ENCODE assay signal across 8 mouse cellular contexts in genomic region chr9:69458982-69459381, GRCm38 (mm10). TPM values are rescaled to one million over a fixed set of nuclear protein-coding genes. Genes with fewer than 3 reads are reported as not detected.
DNase-seq lines count a peak whose midpoint lies in the region; ATAC-seq and TF ChIP-seq lines count a peak whose summit lies in the region.

No protein-coding gene starts in this region.

- H3K27me3 ChIP-seq in liver, postnatal 0 days (ENCODE audit: insufficient read depth, low read length), result no peaks in the 10 kb centered on the region
- H3K27me3 ChIP-seq in midbrain, postnatal 0 days (ENCODE audit: insufficient read depth, low read length), result peaks cover 7% of the 10 kb centered on the region; the same call in 1 of the 2 replicates

- H3K4me3 ChIP-seq in liver, postnatal 0 days (ENCODE audit: low read depth, low read length), result no peak overlapping the region
- peak overlapping the region; percentile 30; the same call in 1 of the 2 replicates for H3K4me3 ChIP-seq in gastrocnemius, adult 2 months
- H3K4me3 ChIP-seq in midbrain, postnatal 0 days (ENCODE audit: low read depth, low read length), result no peak overlapping the region

- no peak overlapping the region for H3K4me2 ChIP-seq in liver, postnatal 0 days (ENCODE audit: low read depth, low read length)
- H3K4me2 ChIP-seq in midbrain, postnatal 0 days (ENCODE audit: low read depth, low read length, poor library complexity, severe bottlenecking), result no peak overlapping the region

- 33% methylated on average over 2 of the region's 2 CpGs for WGBS in liver, postnatal 0 days (ENCODE audit: insufficient replicate concordance)
- WGBS in midbrain, postnatal 0 days, result 74% methylated on average over 2 of the region's 2 CpGs

- ATAC-seq in liver, postnatal 0 days, result peak; percentile 6; the same call in 1 of the 2 replicates
- ATAC-seq in erythroblast, adult 5-6 weeks (replicated peaks; ENCODE audit: low FRiP score, poor library complexity, severe bottlenecking), result no peak
- ATAC-seq in midbrain, postnatal 0 days (ENCODE audit: low FRiP score), result no peak

- peaks cover 49% of the 10 kb centered on the region for H3K4me1 ChIP-seq in liver, postnatal 0 days (ENCODE audit: insufficient read depth)
- 0 out of 2 replicates have a peak, but pooled peaks cover 4% of the 10 kb centered on the region for H3K4me1 ChIP-seq in midbrain, postnatal 0 days (ENCODE audit: insufficient read depth, low read length)

- no peak overlapping the region for H3K9ac ChIP-seq in liver, postnatal 0 days (replicated peaks)
- H3K9ac ChIP-seq in midbrain, postnatal 0 days (replicated peaks; ENCODE audit: low read length, poor library complexity, severe bottlenecking), result no peak overlapping the region

- no peaks in the 10 kb centered on the region for H3K9me3 ChIP-seq in liver, postnatal 0 days (ENCODE audit: low read length)
- H3K9me3 ChIP-seq in midbrain, postnatal 0 days (ENCODE audit: low read length), result no peaks in the 10 kb centered on the region

- no peak for DNase-seq in liver, postnatal 0 days
- DNase-seq in liver, result no peak
- peak; percentile 85 for DNase-seq in gastrocnemius, adult 2 months
- peak; percentile 66 for DNase-seq in kidney, adult 11 months
- peak; percentile 91 for DNase-seq in lung, postnatal 25 days (ENCODE audit: low spot score)
- no peak for DNase-seq in frontal cortex, postnatal 10 days (ENCODE audit: low spot score in 2 of 2)
- DNase-seq in midbrain, postnatal 0 days (ENCODE audit: low spot score), result no peak

- peak overlapping the region; percentile 81 for H3K27ac ChIP-seq in liver, postnatal 0 days (ENCODE audit: low read depth)
- H3K27ac ChIP-seq in gastrocnemius, adult 2 months, result peak overlapping the region; percentile 94
- H3K27ac ChIP-seq in midbrain, postnatal 0 days (ENCODE audit: low read depth, low read length), result no peak overlapping the region

- TF ChIP-seq CTCF in liver, postnatal 0 days (IDR thresholded peaks at IDR 0.05; ENCODE audit: low read depth), result no peak
- no peak for TF ChIP-seq CTCF in gastrocnemius, adult 2 months (IDR thresholded peaks at IDR 0.05)
- no peak for TF ChIP-seq CTCF in midbrain, postnatal 0 days (IDR thresholded peaks at IDR 0.05)

- intact Hi-C loops in gastrocnemius, adult 2 months (cut with DNase I), result no loop called here

- TF ChIP-seq EP300 in liver, postnatal 0 days (IDR thresholded peaks at IDR 0.05; ENCODE audit: low read depth), result no peak

- H3K36me3 ChIP-seq in liver, postnatal 0 days (replicated peaks; ENCODE audit: insufficient read depth, low read length), result no peaks in the 10 kb centered on the region; the same call in 1 of the 2 replicates
- no peaks in the 10 kb centered on the region for H3K36me3 ChIP-seq in midbrain, postnatal 0 days (ENCODE audit: insufficient read depth, low read length)

RNA-seq across cellular contexts. Expression of gene Anxa2, which starts 5.6 kb away (rescaled TPM):
- polyA plus RNA-seq in liver, postnatal 0 days (2015; fragmentation: Nextera tagmentation; extraction: Ambion mirVana), result 68.2 and 78.3 TPM in 2 replicates
- 10 to 100 TPM; 28.0 to 52.6 TPM for total RNA-seq in gastrocnemius, adult 2 months (2021)
- total RNA-seq in erythroblast, adult 5-6 weeks (2015; ENCODE audit: low replicate concordance), result 112 and 115 TPM in 2 replicates
- 51.4 and 73.2 TPM in 2 replicates for total RNA-seq in erythroblast, adult 5-6 weeks (2017; ENCODE audit: low replicate concordance)
- total RNA-seq in midbrain, postnatal 0 days (2014; rRNA removed), result 68.4 and 73.2 TPM in 2 replicates
- 69.2 and 79.1 TPM in 2 replicates for polyA plus RNA-seq in midbrain, postnatal 0 days (2015; fragmentation: Nextera tagmentation; extraction: Ambion mirVana)

Comparison
In these comparisons a context has a peak if more than half of its experiments do, and no peak if none do; other contexts are left out.
1. DNase-seq: peak in gastrocnemius, adult 2 months (single experiment), kidney, adult 11 months (single experiment) and lung, postnatal 25 days (single experiment); none in liver, postnatal 0 days (single experiment), liver (single experiment), frontal cortex, postnatal 10 days (0 of 2) and midbrain, postnatal 0 days (single experiment).